Mouse (Mus musculus): ENCODE measurements around the gene Tada2b.

Gene Tada2b

GRCm38 (mm10) chr5:36484171-36484990, at the start of gene Tada2b, which contains the start of gene Ccdc96:
Gene Tada2b, minus strand, starts transcription at chr5:36484285.
Gene Ccdc96, plus strand, starts transcription at chr5:36484588.
- peak; percentile 99 for DNase-seq

- DNase-seq: peak; percentile 96
These were observed 46.2 kb upstream of the Tada2b start for GRCm38 (mm10) chr5:36530129-36530751.

GRCm38 (mm10) chr5:36529698-36530097, 45.6 kb upstream of the Tada2b start:
- peak; percentile 6 for DNase-seq

- no peak for DNase-seq
These were observed 42.8 kb upstream of the Tada2b start for GRCm38 (mm10) chr5:36526921-36527320.

GRCm38 (mm10) chr5:36526274-36526673, 42.2 kb upstream of the Tada2b start:
- no peak for DNase-seq

- DNase-seq: no peak
These were observed 41.1 kb upstream of the Tada2b start for GRCm38 (mm10) chr5:36525216-36525615.

- no peak for DNase-seq
These were observed 39.2 kb upstream of the Tada2b start for GRCm38 (mm10) chr5:36523219-36523703.

GRCm38 (mm10) chr5:36522782-36523181, 38.7 kb upstream of the Tada2b start:
- DNase-seq: no peak

- DNase-seq: no peak
These were observed 35.7 kb upstream of the Tada2b start for GRCm38 (mm10) chr5:36519751-36520150.

- no peak for DNase-seq
These were observed 33.5 kb upstream of the Tada2b start for GRCm38 (mm10) chr5:36517596-36517995.

GRCm38 (mm10) chr5:36515558-36515957, 31.5 kb upstream of the Tada2b start:
- DNase-seq: no peak

- DNase-seq: no peak
These were observed 31.0 kb upstream of the Tada2b start for GRCm38 (mm10) chr5:36515126-36515525.

- DNase-seq: no peak
These were observed 26.9 kb upstream of the Tada2b start for GRCm38 (mm10) chr5:36510956-36511355.

GRCm38 (mm10) chr5:36508351-36508750, 24.3 kb upstream of the Tada2b start:
- DNase-seq: no peak

GRCm38 (mm10) chr5:36505643-36506042, 21.6 kb upstream of the Tada2b start:
- DNase-seq: no peak

- DNase-seq: no peak
These were observed 21.1 kb upstream of the Tada2b start for GRCm38 (mm10) chr5:36505235-36505634.

GRCm38 (mm10) chr5:36494709-36495108, 10.6 kb upstream of the Tada2b start:
- DNase-seq: no peak

- no peak for DNase-seq
These were observed 9.8 kb upstream of the Tada2b start for GRCm38 (mm10) chr5:36493919-36494318.

GRCm38 (mm10) chr5:36489225-36489624, 5.1 kb upstream of the Tada2b start:
- DNase-seq: peak; percentile 42

- DNase-seq: peak; percentile 21
These were observed 1.2 kb upstream of the Tada2b start for GRCm38 (mm10) chr5:36485306-36485705.

GRCm38 (mm10) chr5:36483203-36484101, 633 bp downstream of the Tada2b start:
- no peak for DNase-seq

GRCm38 (mm10) chr5:36481114-36481513, 3.0 kb downstream of the Tada2b start:
- DNase-seq: no peak

- DNase-seq: no peak
These were observed 3.7 kb downstream of the Tada2b start for GRCm38 (mm10) chr5:36480398-36480797.

Data from embryo, embryonic 11 days (tissue).